Mouse (Mus musculus): ENCODE measurements around the gene 1520401A03Rik. TPM values are rescaled to one million over a fixed set of nuclear protein-coding genes. Genes with fewer than 3 reads are reported as not detected.
A peak's percentile ranks its signal among the peaks of the same experiment; 100 is the strongest.

The 1520401A03Rik gene
- total and polyA plus RNA-seq, 2 experiments from 2014 or later, result not detected

DNA sequence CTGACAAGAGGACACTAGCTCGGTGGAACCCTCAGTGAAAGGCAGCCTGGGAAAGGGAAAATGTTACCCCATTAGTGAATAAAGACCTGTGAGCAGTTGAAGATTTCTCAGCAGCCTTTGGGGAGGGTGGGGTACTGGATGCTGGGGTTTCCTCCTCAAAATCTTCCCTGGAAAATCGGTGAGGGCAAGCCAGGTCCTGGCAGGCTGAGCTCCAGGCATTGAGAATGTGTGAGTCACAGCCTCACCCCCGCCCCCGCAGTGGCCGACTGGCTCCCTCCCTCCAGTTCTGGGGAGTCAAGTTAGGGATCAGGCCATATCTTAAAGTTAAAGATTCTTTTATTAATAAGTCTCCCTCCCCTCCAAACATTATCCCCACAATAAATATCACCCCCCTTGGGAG is 47.5 kb downstream of the 1520401A03Rik start:
- no peak for TF ChIP-seq CTCF (IDR thresholded peaks at IDR 0.05)
- H3K27ac ChIP-seq (ENCODE audit: low read depth, low read length), result no peak overlapping the region
- H3K4me3 ChIP-seq (ENCODE audit: low read depth, low read length), result peak overlapping the region; percentile 59; the same call in 1 of the 2 replicates
- no peak overlapping the region for H3K9ac ChIP-seq (replicated peaks; ENCODE audit: low read length, poor library complexity, severe bottlenecking)
- H3K9me3 ChIP-seq (ENCODE audit: low read length), result no peaks in the 10 kb centered on the region
- peak overlapping the region; percentile 79; the same call in 1 of the 2 replicates for H3K4me2 ChIP-seq (ENCODE audit: low read depth, low read length, poor library complexity, severe bottlenecking)
- DNase-seq (ENCODE audit: low spot score) (no peak), ATAC-seq (ENCODE audit: low FRiP score) (no peak)
- peaks cover 14% of the 10 kb centered on the region for H3K27me3 ChIP-seq (ENCODE audit: insufficient read depth, low read length)
- 55% methylated on average over 5 of the region's 5 CpGs for WGBS
- no peaks in the 10 kb centered on the region for H3K36me3 ChIP-seq (ENCODE audit: insufficient read depth, low read length)
- H3K4me1 ChIP-seq (ENCODE audit: insufficient read depth, low read length), result peaks cover 19% of the 10 kb centered on the region

DNA sequence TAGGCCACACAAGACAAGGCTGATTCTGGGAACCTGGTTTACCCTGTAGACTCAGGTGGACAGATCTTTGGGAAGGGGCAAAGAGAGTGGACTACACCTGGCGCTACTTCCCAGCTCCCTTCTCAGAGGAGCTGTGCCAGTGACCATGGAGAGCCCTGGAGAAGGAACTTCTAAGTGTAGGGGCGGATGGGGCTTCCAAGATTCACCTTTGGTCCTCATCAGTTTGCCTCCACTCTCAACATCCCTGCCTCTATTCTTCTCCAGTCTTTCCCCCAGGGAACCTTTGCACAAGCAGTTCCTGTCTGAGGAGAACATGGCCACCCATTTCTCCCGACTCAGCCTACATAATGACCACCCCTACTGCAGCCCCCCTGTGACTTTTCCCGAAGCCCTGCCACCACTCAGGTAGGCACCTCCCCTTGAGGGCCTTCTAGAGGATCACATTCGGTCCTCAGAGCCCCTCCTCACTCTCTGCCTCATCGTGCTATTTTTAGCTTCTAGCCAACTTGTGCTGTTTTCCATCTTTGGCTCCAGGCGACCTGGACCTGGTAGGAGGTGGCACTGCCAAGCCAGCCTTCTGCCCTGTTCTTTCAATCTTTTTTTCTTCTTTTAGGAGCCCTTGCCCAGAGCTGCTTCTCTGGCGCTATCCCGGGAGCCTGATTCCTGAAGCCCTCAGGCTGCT is 48.2 kb downstream of the 1520401A03Rik start:
- peak overlapping the region; percentile 69 for H3K9ac ChIP-seq (replicated peaks; ENCODE audit: low read length, poor library complexity, severe bottlenecking)
- H3K27me3 ChIP-seq (ENCODE audit: insufficient read depth, low read length), result peaks cover 7% of the 10 kb centered on the region
- no peak for ATAC-seq (ENCODE audit: low FRiP score)
- H3K27ac ChIP-seq (ENCODE audit: low read depth, low read length), result peak overlapping the region; percentile 72
- H3K4me2 ChIP-seq (ENCODE audit: low read depth, low read length, poor library complexity, severe bottlenecking), result peak overlapping the region; percentile 79
- peak overlapping the region; percentile 59 for H3K4me3 ChIP-seq (ENCODE audit: low read depth, low read length)
- H3K36me3 ChIP-seq (ENCODE audit: insufficient read depth, low read length), result peaks cover 4% of the 10 kb centered on the region
- no peaks in the 10 kb centered on the region for H3K9me3 ChIP-seq (ENCODE audit: low read length)
- TF ChIP-seq CTCF (IDR thresholded peaks at IDR 0.05), result no peak
- no peak for DNase-seq (ENCODE audit: low spot score)
- 34% methylated on average over 9 of the region's 9 CpGs for WGBS
- H3K4me1 ChIP-seq (ENCODE audit: insufficient read depth, low read length), result peaks cover 17% of the 10 kb centered on the region

DNA sequence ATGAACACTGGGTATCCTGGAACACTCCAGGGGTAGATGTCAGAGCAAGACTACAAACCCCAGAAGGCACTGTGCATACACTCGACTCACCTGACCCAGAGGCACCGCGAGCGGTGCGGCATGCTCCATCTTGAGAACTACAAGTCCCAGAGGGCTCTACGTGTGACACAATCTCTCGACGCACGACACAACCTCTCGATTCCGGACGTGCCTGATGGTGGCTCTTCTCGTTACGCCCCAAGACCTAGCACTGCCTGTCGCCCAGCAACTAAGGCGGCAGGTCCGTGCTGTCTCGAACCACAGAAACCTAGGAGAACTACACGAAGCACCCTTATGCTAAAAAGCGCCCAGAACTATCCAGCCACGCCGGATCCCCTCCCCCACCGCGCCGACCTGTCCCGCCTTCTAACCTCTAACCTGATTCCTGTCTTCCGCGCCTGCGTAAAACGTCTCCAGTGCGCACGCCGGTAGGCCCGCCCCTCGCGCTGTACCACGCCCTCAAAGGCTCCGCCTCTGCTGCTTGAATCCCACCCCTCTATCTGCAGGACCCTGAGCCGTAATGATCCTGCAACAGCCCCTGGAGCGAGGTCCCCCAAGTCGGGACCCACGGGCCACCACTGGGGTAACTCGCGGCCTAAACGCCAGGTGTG is 49.0 kb downstream of the 1520401A03Rik start, which contains the start of the genes Hcfc1r1 and Thoc6:
Gene Hcfc1r1, plus strand, starts transcription at position 173 of the 650 bp plus-strand sequence.
Gene Thoc6, minus strand, starts transcription at position 459 of the 650 bp plus-strand sequence.
- peak within 1 kb of the TSS; percentile 59 for H3K4me3 ChIP-seq (ENCODE audit: low read depth, low read length)
- peak; percentile 94 for ATAC-seq (ENCODE audit: low FRiP score)
- under 1% methylated on average over 44 of the region's 45 CpGs for WGBS

DNA sequence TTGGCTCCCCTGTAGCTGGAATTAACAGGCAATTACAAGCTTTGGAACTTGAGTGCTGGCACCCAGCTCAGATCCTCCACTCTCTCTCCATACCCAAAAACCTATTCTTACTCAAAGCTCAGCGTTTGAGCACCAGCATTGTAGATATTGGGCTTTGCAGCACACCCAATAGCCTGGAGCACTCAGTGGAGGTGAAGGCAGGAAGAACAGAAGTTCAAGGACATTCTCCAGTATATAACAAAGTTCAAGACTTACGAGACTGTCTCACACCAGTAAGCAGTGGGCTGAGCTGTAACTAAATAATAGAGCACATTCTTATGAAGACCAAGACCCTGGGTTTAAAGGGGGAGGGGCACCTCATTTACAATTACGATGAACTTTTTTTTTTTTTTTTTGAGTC is 49.8 kb downstream of the 1520401A03Rik start:
- WGBS, result 59% methylated on average over 3 of the region's 3 CpGs
- H3K27ac ChIP-seq (ENCODE audit: low read depth, low read length), result no peak overlapping the region
- no peak for TF ChIP-seq CTCF (IDR thresholded peaks at IDR 0.05)
- DNase-seq (ENCODE audit: low spot score) (no peak), ATAC-seq (ENCODE audit: low FRiP score) (no peak)
- H3K9ac ChIP-seq (replicated peaks; ENCODE audit: low read length, poor library complexity, severe bottlenecking), result no peak overlapping the region
- peaks cover 15% of the 10 kb centered on the region for H3K36me3 ChIP-seq (ENCODE audit: insufficient read depth, low read length)
- H3K4me3 ChIP-seq (ENCODE audit: low read depth, low read length), result peak overlapping the region; percentile 59
- peak overlapping the region; percentile 79 for H3K4me2 ChIP-seq (ENCODE audit: low read depth, low read length, poor library complexity, severe bottlenecking)
- H3K27me3 ChIP-seq (ENCODE audit: insufficient read depth, low read length), result no peaks in the 10 kb centered on the region; the same call in 1 of the 2 replicates
- H3K4me1 ChIP-seq (ENCODE audit: insufficient read depth, low read length), result peaks cover 16% of the 10 kb centered on the region
- no peaks in the 10 kb centered on the region for H3K9me3 ChIP-seq (ENCODE audit: low read length)

More for the DNA sequence above, 49.0 kb downstream of the 1520401A03Rik start, which contains the start of the genes Hcfc1r1 and Thoc6:
- H3K9ac ChIP-seq (replicated peaks; ENCODE audit: low read length, poor library complexity, severe bottlenecking), result peak within 1 kb of the TSS; percentile 69
- peaks cover 12% of the 10 kb centered on the region for H3K36me3 ChIP-seq (ENCODE audit: insufficient read depth, low read length)
- peak within 1 kb of the TSS; percentile 72 for H3K27ac ChIP-seq (ENCODE audit: low read depth, low read length)
- peaks cover 2% of the 10 kb centered on the region; the same call in 1 of the 2 replicates for H3K27me3 ChIP-seq (ENCODE audit: insufficient read depth, low read length)
- peaks cover 16% of the 10 kb centered on the region for H3K4me1 ChIP-seq (ENCODE audit: insufficient read depth, low read length)
- H3K4me2 ChIP-seq (ENCODE audit: low read depth, low read length, poor library complexity, severe bottlenecking), result peak within 1 kb of the TSS; percentile 79
- H3K9me3 ChIP-seq (ENCODE audit: low read length), result no peaks in the 10 kb centered on the region
- DNase-seq (ENCODE audit: low spot score), result peak; percentile 98
- TF ChIP-seq CTCF (IDR thresholded peaks at IDR 0.05), result no peak; the same call in 1 of the 2 replicates

DNA sequence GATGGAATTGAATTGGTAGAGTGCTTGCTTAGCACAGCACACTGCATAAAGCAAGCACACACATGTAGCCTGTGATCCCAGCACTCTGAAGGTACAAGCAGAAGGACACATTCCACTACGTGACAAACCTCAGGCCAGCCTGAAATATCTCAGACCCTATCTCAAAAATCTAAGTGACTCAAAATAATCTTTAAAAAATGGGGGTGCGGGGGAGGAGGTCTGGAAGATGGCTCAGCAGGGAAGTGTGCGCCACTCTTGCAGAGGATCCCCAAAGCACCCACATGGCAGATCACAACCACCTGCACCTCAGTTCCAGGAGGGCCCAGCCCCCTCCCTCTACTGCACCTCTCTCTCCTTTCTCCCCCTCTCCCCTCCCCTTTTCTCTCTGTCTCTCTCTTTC is 51.1 kb downstream of the 1520401A03Rik start:
- H3K4me1 ChIP-seq (ENCODE audit: insufficient read depth, low read length), result peaks cover 12% of the 10 kb centered on the region
- H3K27ac ChIP-seq (ENCODE audit: low read depth, low read length), result no peak overlapping the region
- no peak for DNase-seq (ENCODE audit: low spot score)
- WGBS, result 92% methylated on average over 3 of the region's 3 CpGs
- ATAC-seq (ENCODE audit: low FRiP score), result no peak
- no peak overlapping the region for H3K4me2 ChIP-seq (ENCODE audit: low read depth, low read length, poor library complexity, severe bottlenecking)
- H3K4me3 ChIP-seq (ENCODE audit: low read depth, low read length), result no peak overlapping the region
- H3K9ac ChIP-seq (replicated peaks; ENCODE audit: low read length, poor library complexity, severe bottlenecking), result no peak overlapping the region
- TF ChIP-seq CTCF (IDR thresholded peaks at IDR 0.05), result no peak
- no peaks in the 10 kb centered on the region; the same call in 1 of the 2 replicates for H3K27me3 ChIP-seq (ENCODE audit: insufficient read depth, low read length)
- no peaks in the 10 kb centered on the region for H3K9me3 ChIP-seq (ENCODE audit: low read length)
- H3K36me3 ChIP-seq (ENCODE audit: insufficient read depth, low read length), result peaks cover 27% of the 10 kb centered on the region

All from midbrain, postnatal 0 days (tissue).